Mouse (Mus musculus) cerebellum, adult 18-20 months (tissue): ENCODE results near the gene Kif5a.

ENCODE experiments used
- DNase-seq, 2 experiments: peaks; one replicate each; pipeline ENCODE4 v3.0.0; 2021

Kif5a gene

DNA sequence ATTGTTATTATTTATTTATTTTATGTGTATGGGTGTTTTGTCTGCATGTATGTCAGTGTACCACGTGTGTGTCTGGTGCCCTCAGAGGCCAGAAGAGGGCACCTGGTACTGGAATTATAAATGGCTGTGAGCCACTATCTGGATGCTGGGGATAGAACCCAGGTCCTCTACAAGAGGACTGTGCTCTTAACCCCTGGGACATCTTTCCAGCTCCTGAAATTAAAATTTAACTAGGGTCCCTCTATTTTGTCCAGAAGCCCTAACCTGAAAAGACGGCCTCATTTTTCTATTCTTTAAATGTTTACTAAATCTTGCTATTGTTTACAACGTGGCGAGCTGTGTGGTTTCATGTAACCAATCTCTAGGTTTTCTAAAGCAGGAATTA lies 2.6 kb upstream of the Kif5a start:
- no peak for DNase-seq

DNA sequence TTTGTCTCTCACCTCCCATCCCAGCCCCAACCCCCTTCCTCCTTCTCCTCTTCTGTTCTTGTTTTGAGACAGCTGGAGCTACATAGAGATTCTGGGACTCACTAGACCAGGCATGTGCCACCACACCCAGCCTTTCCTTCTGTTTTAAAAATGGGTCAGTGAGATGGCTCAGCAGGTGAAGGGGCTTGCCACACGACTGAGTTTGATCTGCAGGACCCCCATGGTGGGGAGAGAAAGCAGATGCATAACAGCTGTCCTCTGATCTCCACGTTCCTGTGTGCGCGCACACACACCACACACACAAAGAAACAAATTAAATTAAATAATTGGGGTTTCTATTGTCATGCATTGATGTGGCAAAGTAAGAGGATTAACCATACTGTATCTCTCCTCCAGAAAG lies 1.8 kb upstream of the Kif5a start:
- no peak for DNase-seq

DNA sequence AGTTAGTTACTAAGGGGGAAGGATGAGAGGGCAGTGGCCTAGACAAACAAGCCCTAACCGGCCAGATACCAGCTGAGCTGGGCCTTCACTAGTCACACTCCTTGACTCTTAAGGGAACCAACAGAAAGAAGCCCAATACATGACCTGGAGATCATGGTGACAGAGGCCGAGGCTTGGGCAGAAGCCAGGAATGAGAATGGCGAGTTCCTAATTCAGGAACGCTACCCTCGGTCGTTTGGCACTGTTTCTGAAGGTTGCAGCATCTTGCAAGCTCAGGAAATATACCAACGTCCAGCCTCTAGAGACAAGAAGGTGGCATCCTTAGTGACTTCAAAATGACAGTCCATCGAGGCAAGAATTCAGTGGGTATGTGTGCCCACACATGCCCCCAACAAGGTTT lies 1.2 kb upstream of the Kif5a start:
- DNase-seq: no peak

DNA sequence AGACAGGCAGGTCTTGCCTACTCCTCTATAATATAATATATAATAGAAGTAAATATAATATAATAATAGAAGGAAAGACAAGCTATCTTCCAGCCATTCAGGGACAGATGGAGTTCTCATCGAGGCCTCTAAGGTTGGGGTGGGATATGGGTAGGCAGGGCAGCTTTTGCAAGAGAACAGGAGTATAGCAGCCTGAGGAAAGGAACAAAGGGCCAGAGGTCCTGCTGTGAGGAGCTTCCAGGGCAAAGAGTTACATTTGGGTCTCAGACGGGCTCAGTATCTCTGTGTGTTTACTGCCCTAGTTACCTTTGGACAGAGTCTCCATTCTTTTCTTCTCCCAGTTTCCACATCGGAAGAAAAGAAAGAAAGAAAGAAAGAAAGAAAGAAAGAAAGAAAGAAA lies 483 bp upstream of the Kif5a start:
- DNase-seq: no peak

DNA sequence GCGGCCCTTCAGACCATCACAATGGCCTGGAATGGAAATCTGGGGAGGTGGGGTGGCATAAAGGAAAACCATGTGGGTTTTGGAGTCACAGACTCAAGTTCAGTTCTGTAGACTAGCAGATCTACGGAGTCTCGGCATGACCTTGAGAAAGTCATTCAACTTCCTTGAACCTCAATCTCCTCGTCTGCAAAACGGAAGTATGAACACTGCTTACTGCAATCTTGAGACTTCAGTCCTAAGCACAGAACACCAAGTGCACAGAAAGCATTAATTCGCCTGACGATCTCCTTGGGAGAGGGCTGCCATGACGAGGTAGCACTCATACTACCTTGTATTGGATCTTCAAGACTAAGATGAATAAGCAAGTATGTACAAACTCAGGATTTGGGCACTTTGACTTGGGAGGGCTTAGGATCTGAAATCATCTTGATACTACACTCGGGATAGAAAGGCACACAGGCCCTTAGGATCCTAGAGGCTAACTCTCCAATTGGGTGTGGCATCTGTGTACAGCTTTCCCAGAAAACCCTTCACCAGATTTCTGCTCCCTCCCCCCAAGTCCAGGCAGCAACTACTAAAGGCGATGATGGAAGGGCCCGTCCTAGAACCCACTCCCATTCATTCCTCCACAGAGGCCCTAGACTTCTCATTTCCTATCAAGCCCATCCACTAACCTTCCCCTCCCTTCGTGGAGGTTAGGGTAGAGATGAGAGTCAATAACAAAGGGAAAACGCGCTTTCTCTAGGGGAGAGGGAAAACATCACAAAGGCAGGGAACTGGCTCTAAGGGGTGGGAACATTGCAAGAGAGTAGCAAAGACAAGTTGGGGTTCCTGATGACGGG lies 1.2 kb downstream of the Kif5a start:
- DNase-seq: peak; percentile 38 to 54

DNA sequence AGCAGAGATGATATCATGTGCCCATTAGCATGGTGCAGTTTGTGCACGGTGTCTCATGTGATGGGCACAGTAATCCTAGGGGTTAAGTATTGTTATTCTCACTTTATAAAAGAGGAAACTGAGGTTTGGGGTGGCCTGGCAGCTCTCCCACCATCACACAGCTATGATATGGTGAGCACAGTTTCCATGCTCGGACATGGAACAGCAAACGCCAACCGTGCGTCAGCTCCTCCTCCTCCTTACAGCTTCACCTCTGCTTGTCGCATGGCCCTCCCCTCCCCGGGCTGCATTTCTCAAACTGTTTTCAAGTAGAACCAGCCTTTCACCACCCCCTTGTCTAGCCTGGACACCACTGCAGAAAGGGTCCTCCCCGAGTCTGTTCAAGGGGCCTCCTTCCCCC lies 4.7 kb downstream of the Kif5a start:
- no peak for DNase-seq

DNA sequence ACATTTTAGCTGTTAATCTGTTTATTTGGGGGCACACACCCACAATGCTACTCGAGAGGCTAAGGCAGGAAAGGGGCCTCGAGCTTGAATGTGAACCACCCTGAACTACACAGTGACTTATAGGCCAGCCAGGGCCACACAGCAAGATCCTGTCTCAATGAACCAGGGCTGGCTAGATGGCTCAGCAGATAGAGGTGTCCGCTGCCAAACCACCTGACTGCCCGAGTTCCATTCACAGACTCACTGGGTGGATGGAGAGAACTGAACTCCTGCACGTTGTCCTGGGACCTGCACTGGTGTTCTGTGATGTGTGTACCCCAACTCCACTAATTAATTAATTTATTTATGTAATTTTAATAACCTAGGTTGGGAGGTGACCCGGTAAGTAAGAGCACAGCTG lies 5.4 kb downstream of the Kif5a start:
- DNase-seq: peak in 1 of 2 experiments; percentile 56

DNA sequence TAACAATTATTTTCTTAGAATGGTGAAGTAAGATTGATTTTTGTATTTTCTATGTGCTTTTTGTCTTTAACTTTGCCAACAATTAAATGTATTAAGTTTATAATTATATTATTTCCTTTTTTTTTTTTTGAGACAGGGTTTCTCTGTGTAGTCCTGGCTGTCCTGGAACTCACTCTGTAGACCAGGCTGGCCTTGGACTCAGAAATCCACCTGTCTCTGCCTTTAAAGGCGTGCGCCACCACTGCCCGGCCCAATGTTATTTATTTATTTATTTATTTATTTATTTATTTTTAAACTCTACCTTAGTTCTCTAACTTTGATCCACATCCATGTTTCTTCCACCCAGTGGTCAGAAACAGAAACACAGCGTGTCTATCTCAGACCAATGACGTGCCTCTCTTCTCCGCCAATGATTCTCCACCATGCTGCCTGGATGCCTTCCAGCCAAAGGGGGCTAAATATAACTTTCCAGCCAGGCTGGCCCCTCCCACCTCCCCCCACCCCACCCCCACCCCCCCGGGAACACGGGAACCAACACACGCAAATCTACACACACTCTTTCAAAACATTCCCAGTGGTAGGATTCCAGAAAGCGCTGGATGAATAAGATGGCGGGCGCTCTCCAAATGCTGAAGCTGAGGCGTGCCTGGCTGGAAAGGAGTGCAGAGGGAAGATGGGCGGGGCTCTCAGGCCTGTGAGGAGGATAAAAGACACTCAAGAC lies 7.4 kb downstream of the Kif5a start:
- no peak for DNase-seq

DNA sequence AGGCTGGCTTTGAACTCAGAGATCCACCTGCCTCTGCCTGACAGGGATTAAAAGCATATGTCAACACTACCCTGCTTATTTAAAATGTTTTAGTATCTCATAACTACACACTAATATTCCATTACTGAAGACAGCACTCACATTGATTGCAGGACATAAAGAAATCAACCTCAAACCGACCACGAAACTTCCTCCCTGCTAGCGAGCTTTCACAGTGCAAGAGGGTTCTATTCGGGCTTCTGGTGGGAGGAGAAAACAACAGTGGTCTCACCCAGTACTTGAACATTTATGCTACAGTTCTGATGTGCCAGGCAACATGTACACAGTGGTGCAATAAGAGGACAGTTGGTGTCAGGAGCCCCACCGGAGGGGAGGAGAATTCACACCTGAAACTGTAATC lies 12.3 kb downstream of the Kif5a start:
- DNase-seq: no peak

DNA sequence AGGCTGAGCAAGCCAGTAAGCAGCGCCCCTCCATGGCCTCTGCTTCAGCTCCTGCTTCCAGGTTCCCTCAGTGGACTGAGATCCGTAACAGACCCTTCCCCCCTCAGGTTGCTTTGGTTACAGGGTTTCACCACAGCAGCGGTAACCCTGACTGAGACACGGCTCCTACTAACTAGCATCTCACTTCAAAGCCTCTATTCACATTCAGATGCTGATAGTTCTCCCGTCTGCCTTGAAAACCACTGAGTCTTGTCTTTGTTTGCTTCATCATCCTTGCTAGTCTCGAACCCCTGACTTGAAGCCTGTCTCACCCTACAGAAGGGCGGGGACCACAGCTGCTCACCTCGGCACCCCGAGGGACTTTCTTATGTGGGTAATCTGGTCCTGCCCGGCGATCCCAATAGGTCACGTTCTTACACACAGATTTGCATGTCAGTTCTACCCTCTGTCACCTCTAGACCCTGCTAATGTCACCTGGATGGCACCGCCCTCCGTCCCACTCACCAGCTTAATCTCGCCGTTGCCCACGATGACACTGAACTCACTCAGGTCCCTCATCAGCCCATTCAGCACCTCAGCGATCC lies 24.8 kb downstream of the Kif5a start:
- no peak for DNase-seq

GRCm38 (mm10) chr10:127236541-127236940 lies 26.6 kb downstream of the Kif5a start:
- DNase-seq: no peak

DNA sequence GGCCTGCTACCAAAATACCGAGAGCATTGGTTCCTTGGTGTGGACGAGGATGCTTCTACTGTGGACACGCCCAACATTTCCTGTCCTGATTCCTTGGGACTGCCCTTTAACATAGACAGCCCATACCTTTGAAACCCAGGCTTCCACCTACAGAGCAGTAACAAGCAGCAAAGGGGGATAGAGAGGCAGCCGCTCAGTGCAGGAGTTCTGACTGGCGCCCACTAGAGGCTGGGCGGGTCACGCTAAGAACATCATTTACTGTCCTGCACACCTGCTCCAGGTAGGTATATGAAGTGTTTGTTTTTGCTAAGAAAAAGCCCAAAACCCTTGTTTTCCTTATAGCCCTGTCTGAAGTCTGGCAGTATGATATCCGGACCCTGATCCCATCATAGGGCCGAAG lies 30.0 kb downstream of the Kif5a start:
- DNase-seq: no peak

DNA sequence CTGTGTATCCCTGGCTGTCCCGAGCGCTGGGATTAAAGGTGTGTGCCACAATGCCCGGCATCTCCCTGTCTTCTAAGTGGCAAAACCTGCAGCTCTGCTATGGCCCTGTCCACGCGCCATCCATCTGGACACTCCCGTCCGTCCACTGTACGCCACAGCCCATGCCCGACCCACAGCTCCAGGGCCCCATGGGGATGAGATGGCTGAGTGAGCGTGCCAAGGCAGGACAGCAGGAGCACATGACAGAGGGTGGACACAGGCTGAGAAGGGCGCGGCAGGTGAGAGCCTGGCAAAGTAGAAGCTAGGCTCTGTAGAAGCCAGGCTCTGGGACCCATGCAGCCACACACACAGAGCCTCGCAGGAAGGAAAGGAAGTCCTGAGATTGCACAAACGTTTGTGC lies 31.4 kb downstream of the Kif5a start:
- DNase-seq: peak; percentile 52 to 61

GRCm38 (mm10) chr10:127230693-127231092 lies 32.5 kb downstream of the Kif5a start:
- DNase-seq: no peak

DNA sequence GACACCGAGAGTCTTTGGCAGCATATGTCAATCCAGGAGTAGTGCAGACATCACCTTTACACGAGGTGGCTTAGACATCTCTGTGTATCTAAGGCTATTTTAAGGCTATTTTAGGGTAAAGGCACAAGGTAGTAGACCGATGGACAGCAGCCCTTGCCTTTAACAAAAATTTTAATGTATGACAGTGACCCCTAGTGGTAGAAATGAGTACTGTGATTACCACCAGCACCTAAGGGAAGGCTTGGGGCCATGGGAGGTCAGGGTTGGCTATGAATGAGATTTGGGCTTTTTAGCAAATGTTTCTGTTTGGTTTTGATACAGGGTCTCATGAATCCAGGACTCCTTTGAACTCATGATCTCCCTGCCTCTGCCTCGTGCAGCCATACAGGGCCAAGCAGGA lies 34.3 kb downstream of the Kif5a start:
- DNase-seq: peak; percentile 59 to 70

GRCm38 (mm10) chr10:127227163-127227562 lies 36.0 kb downstream of the Kif5a start:
- DNase-seq: no peak

DNA sequence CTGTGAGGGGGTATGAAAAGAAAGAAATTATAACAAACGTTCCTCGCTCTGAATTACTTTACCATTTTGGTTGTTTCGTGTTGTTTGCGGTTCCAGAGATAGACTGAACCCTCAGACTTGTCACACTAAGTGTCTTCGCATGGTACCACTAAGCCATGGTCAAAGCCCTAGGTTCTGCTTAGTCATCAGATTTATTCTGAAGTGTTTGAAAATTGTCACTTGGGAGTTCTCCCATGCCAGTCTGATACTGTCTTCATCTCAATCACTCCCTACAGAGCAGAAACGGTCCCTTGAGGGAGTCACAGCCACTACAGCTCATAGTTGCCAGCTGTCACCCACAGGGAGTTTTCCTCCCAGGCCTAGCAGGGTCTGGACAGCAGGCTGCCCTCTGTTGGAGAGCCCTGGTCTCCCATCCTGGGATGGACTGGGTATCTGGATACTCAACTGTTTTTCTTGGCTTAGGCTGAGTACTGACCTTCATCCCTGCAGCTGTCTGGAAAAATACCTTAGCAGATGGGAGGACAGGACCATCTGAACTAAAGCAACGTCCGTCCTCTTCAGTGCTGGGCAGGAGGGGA lies 36.7 kb downstream of the Kif5a start:
- peak; percentile 40 to 56 for DNase-seq

DNA sequence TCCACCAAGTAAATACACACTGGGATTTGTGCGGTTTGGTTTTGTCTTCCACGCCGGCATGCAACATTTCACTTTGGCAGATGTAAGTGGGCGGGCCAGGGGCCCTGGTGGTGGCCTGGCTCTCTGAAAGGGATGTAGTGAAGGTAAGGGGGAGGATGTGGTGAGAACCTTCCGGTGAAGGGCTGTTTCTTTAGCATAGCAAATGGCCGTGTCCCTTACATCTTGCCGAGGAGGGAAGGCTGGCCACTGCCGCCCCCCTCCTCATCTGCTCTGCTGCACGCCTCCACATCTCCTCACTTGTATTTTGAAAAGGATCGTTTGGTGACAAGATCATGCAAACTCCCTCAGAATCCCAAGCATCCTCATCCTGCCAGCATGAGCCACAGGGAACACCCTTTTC lies 37.4 kb downstream of the Kif5a start:
- DNase-seq: no peak

DNA sequence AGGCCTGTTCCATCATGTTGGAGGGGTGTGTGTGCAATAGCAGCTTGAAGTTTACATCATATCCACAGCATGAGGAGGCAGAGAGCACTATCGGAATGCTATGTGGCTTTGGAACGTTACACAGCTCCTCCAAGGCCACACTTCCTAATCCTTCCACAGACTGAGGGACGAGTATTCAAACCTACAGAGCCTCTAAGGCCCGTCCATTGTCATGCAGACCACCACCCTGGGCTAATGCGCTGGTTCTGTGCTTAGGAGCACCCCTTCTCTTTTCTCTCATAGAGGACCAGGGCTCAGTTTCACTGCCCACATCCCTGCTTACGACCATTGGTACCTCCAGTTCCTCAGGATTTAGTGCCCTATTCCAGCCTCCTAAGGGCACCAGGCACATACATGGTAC lies 37.9 kb downstream of the Kif5a start:
- no peak for DNase-seq

DNA sequence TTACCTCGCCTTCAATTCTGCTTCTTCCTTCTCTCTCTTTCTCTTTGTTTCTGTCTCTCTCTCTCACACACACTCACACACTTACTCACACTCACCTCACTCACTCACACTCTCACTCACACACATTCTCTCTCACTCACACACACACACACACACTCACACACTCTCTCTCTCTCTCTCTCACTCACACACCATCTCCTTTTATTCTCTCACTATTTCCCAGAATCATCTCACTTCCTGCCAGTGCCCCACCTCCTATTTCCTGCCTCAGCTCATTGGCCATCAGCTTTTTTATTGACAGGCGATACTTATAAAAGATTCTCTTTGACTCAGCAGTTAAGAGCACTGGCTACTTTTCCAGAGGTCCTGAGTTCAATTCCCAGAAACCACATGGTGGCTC lies 44.8 kb downstream of the Kif5a start:
- DNase-seq: no peak

- no peak for DNase-seq
These were observed 46.0 kb downstream of the Kif5a start for GRCm38 (mm10) chr10:127217177-127217576.

- peak in 1 of 2 experiments; percentile 52 for DNase-seq
These were observed 46.7 kb downstream of the Kif5a start for GRCm38 (mm10) chr10:127216456-127216855.

- no peak for DNase-seq
These were observed 48.7 kb downstream of the Kif5a start for GRCm38 (mm10) chr10:127214422-127214803.
